Mouse (Mus musculus) hindbrain, embryonic 11.5 days (tissue): ENCODE data around the gene Dnah11. TPM values are rescaled to one million over a fixed set of nuclear protein-coding genes. Genes with fewer than 3 reads are reported as not detected.
A peak's percentile ranks its signal among the peaks of the same experiment; 100 is the strongest.

Experiments
- ATAC-seq: fragments of 200-750 bp; cut with Nextera tagmentation; 2 replicates; pipeline ENCODE4 v1.8.0; 2017; ENCODE audit warnings: mild to moderate bottlenecking, moderate TSS enrichment, moderate library complexity; ENCODE audit not compliant: low FRiP score
- DNase-seq: peaks from one replicate; pipeline ENCODE4 v3.0.0-alpha.2; 2015; ENCODE audit warnings: low spot score
- H3K27ac ChIP-seq: fragments of 300-500 bp; sonication (generic); 2 replicates; pipeline ENCODE4 v1.5.1; 2014; ENCODE audit warnings: mild to moderate bottlenecking, low read depth, low read length
- H3K27me3 ChIP-seq: fragments of 300-500 bp; sonication (generic); 2 replicates; pipeline ENCODE4 v1.6.1; 2014; ENCODE audit warnings: mild to moderate bottlenecking, low read length, moderate library complexity, mixed read lengths; ENCODE audit not compliant: control insufficient read depth, insufficient read depth
- H3K36me3 ChIP-seq: fragments of 300-500 bp; sonication (generic); 2 replicates; pipeline ENCODE4 v1.6.1; 2014; ENCODE audit warnings: mild to moderate bottlenecking, low read length, moderate library complexity, mixed read lengths; ENCODE audit not compliant: control insufficient read depth, insufficient read depth
- H3K4me1 ChIP-seq: fragments of 300-500 bp; sonication (generic); replicated peaks from 2 replicates; pipeline ENCODE4 v1.6.1; 2014; ENCODE audit warnings: low read length, mixed read lengths; ENCODE audit not compliant: control insufficient read depth, insufficient read depth
- H3K4me2 ChIP-seq: fragments of 300-500 bp; sonication (generic); replicated peaks from 2 replicates; pipeline ENCODE4 v1.6.1; 2014; ENCODE audit warnings: mild to moderate bottlenecking, low read depth, low read length
- H3K4me3 ChIP-seq: fragments of 300-500 bp; sonication (generic); 2 replicates; pipeline ENCODE4 v1.5.1; 2014; ENCODE audit warnings: low read depth, low read length
- H3K9ac ChIP-seq: fragments of 300-500 bp; sonication (generic); 2 replicates; pipeline ENCODE4 v1.6.1; 2014; ENCODE audit warnings: low read depth, low read length
- H3K9me3 ChIP-seq: fragments of 300-500 bp; sonication (generic); 2 replicates; pipeline ENCODE4 v1.6.1; 2016; ENCODE audit warnings: low read length; ENCODE audit not compliant: control insufficient read depth
- WGBS: fragments of 180-500 bp; shearing (Covaris S2); extraction: QIAGEN DNeasy Blood & Tissue Kit; methylation state at CpG from one replicate; pipeline ENCODE4 v1.1.7; 2014; 5-methylcytosine and 5-hydroxymethylcytosine counted together
- polyA plus RNA-seq: library from polyadenylated mRNA; unstranded; fragments of >200 nt; fragmentation: Nextera tagmentation; extraction: Ambion mirVana; gene quantifications from 2 replicates; pipeline ENCODE4 v1.2.1, GENCODE M21; 2014

Gene Dnah11
- polyA plus RNA-seq: 0.43 and 0.46 TPM in 2 replicates

DNA sequence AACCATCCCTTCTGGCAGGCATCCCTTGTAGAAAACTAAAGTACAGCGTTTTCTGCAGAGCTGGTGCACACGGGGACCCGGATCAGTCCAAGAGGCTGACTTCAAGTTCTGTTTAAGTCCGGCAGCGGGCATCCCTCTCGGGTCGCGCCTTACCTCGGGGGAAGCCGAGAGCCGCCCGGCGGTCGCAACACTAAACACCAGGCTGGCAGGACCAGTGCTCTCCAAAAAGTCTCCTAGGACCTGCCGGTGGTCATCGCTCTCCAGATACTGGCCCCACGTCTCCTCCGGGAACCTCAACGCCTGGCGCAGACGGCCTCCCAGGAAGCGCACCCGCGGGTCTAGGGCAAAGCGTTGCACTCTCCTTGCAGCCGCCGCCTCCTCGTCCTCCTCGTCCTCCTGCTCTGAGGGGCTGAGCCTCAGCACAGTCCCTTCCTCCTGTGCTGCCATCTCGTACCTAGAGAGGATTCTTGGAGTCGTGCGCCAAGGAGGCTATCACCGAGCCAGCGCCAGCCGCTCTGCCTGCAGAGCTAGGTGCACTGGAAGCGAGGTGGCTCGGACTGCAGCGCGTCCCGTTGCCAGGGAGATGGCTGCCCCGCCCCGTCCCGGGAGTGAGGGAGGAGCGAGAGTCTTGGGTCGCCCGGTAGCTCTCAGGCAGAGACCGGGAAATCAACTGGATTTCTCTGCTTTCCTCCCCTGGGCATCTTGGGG lies at the start of gene Dnah11:
Gene Dnah11, minus strand, starts transcription at position 658 of the 708 bp plus-strand sequence.
- H3K9me3 ChIP-seq: no peaks in the 10 kb centered on the region
- H3K36me3 ChIP-seq: no peaks in the 10 kb centered on the region
- H3K27ac ChIP-seq: no peak within 1 kb of the TSS
- ATAC-seq (peak; percentile 99), DNase-seq (peak; percentile 85)
- under 1% methylated on average over 47 of the region's 47 CpGs for WGBS
- H3K4me2 ChIP-seq: peak within 1 kb of the TSS; percentile 96
- H3K4me3 ChIP-seq: peak within 1 kb of the TSS; percentile 44
- peaks cover 32% of the 10 kb centered on the region for H3K27me3 ChIP-seq
- no peaks in the 10 kb centered on the region for H3K4me1 ChIP-seq
- peak within 1 kb of the TSS; percentile 31; the same call in 1 of the 2 replicates for H3K9ac ChIP-seq

DNA sequence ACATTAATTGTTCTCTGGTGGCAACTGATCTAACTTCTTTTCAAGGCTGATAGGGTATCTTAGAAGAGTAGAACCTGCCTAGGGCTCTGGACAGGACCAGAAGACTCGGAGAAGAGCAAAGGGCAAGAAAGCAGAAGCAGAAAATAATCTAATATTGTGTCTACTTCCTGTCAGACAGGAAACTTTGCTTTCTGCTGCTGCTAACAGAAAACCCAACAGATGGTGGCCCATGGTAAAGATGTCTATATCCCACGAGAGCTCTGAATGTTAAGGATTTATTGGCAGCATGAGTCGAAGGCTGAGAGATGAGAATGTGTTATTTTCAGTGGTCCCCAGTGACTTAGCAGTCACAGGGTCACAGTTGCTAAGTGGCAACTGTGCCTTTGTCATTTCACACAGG lies 22.3 kb upstream of the Dnah11 start:
- no peak overlapping the region for H3K4me2 ChIP-seq
- no peak overlapping the region for H3K9ac ChIP-seq
- no peaks in the 10 kb centered on the region for H3K4me1 ChIP-seq
- no peak for ATAC-seq
- DNase-seq: no peak
- H3K9me3 ChIP-seq: no peaks in the 10 kb centered on the region
- no peak overlapping the region for H3K4me3 ChIP-seq
- 65% methylated on average over 3 of the region's 3 CpGs for WGBS
- no peaks in the 10 kb centered on the region for H3K36me3 ChIP-seq
- no peak overlapping the region for H3K27ac ChIP-seq
- H3K27me3 ChIP-seq: no peaks in the 10 kb centered on the region

GRCm38 (mm10) chr12:118220062-118220461 lies 21.2 kb upstream of the Dnah11 start:
- no peaks in the 10 kb centered on the region for H3K36me3 ChIP-seq
- ATAC-seq: no peak
- no peaks in the 10 kb centered on the region for H3K4me1 ChIP-seq

GRCm38 (mm10) chr12:118212163-118212562 lies 13.3 kb upstream of the Dnah11 start:
- Histone ChIP-seq H3K9me3 (no peaks in the 10 kb centered on the region), H3K4me3 (no peak overlapping the region), H3K4me1 (no peaks in the 10 kb centered on the region), H3K27ac (no peak overlapping the region), H3K4me2 (no peak overlapping the region), H3K36me3 (no peaks in the 10 kb centered on the region), H3K9ac (no peak overlapping the region), H3K27me3 (no peaks in the 10 kb centered on the region)
- ATAC-seq: no peak
- no peak for DNase-seq
- WGBS: 86% methylated on average over 2 of the region's 2 CpGs

More at GRCm38 (mm10) chr12:118220062-118220461, 21.2 kb upstream of the Dnah11 start:
- no peak overlapping the region for H3K4me3 ChIP-seq
- no peak for DNase-seq
- no peak overlapping the region for H3K27ac ChIP-seq
- H3K9me3 ChIP-seq: no peaks in the 10 kb centered on the region
- no peaks in the 10 kb centered on the region for H3K27me3 ChIP-seq
- H3K9ac ChIP-seq: no peak overlapping the region
- H3K4me2 ChIP-seq: no peak overlapping the region

DNA sequence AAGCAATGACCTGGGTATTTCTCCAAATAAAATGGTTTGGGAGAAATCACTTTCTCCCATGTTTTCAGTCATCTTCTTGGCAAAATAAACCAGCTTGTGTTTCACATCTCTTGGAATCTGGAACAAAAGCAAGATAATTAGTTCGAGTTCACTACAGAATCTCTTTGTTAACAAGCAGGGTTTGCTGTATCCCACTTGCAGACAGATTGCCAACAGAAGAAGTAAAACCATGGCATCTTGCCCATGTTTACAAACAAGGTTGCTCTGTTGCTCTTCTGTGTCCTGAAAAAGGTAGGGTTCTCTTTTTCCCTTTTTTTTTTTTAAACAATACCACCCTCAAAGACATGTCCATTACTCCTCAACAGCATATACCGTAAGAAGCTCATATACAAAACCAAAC lies 2.3 kb downstream of the Dnah11 start:
- no peaks in the 10 kb centered on the region for H3K36me3 ChIP-seq
- H3K27me3 ChIP-seq: peaks cover 34% of the 10 kb centered on the region
- WGBS: 72% methylated on average over 2 of the region's 2 CpGs
- H3K27ac ChIP-seq: no peak overlapping the region
- no peak overlapping the region for H3K4me3 ChIP-seq
- ATAC-seq (no peak), DNase-seq (no peak)
- H3K4me2 ChIP-seq: no peak overlapping the region
- no peaks in the 10 kb centered on the region for H3K9me3 ChIP-seq
- H3K4me1 ChIP-seq: no peaks in the 10 kb centered on the region
- no peak overlapping the region for H3K9ac ChIP-seq

- peaks cover 2% of the 10 kb centered on the region; the same call in 1 of the 2 replicates for H3K27me3 ChIP-seq
- WGBS: 61% methylated on average over 3 of the region's 3 CpGs
Observed at GRCm38 (mm10) chr12:118189535-118189934, 9.3 kb downstream of the Dnah11 start.

DNA sequence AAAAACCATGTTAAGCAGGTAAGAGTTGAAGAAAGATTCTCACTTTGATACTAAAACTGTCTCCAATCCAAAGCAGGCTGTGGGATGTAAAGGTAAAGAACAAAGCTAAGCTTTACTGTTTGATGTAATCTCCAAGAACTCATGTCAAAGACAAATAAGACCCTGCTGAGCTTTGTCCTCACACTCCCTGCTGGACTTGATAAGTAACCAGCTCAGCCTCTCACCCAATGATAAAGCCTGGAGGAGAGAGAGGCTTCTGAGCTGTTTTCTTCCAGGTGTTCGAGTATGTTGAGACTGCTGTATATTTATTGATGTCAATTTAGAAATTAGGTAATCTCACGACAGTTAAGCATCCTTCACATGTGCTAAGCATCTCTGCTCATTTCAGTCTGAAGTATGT lies 11.2 kb downstream of the Dnah11 start:
- H3K27me3 ChIP-seq: no peaks in the 10 kb centered on the region; the same call in 1 of the 2 replicates
- no peaks in the 10 kb centered on the region for H3K4me1 ChIP-seq
- no peak overlapping the region for H3K4me2 ChIP-seq
- H3K9me3 ChIP-seq: no peaks in the 10 kb centered on the region
- H3K36me3 ChIP-seq: no peaks in the 10 kb centered on the region
- DNase-seq (no peak), ATAC-seq (no peak)
- no peak overlapping the region for H3K27ac ChIP-seq
- no peak overlapping the region for H3K4me3 ChIP-seq
- H3K9ac ChIP-seq: no peak overlapping the region
- 44% methylated on average over 2 of the region's 2 CpGs for WGBS

More at GRCm38 (mm10) chr12:118189535-118189934, 9.3 kb downstream of the Dnah11 start:
- Histone ChIP-seq H3K4me3 (no peak overlapping the region), H3K4me2 (no peak overlapping the region), H3K9ac (no peak overlapping the region), H3K27ac (no peak overlapping the region), H3K4me1 (no peaks in the 10 kb centered on the region), H3K9me3 (no peaks in the 10 kb centered on the region), H3K36me3 (no peaks in the 10 kb centered on the region)
- ATAC-seq (no peak), DNase-seq (no peak)

DNA sequence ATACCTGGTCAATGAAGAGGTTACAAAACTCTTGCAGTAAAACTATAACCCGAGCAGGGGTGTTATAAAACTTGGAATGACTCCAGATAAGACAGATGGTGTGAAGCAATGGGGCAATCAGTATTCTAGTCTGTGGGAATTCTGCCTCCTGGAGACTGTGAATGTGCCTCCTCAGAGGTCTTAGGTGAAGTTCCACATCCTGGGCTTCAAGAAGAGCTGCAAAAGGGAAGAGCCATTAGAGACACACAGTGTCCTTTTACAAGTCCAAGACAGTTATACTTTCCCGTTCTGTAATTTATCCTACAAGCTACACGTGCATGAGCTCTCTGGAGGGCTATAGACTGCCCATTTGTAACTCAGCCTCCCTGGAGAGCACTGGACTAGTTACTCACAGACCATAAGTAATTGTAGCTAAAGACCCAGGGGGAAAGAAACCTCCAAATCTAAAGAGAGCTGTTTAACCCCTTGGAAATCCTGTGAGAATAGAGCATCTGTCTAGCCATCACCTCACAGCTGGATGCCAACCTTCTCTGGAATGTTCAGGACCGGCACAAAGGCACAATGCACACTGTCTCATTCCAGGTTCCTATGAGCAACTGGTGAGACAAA lies 11.9 kb downstream of the Dnah11 start:
- Histone ChIP-seq H3K9me3 (no peaks in the 10 kb centered on the region), H3K9ac (no peak overlapping the region), H3K27me3 (no peaks in the 10 kb centered on the region; the same call in 1 of the 2 replicates), H3K4me2 (no peak overlapping the region), H3K36me3 (no peaks in the 10 kb centered on the region), H3K4me3 (no peak overlapping the region), H3K4me1 (no peaks in the 10 kb centered on the region), H3K27ac (no peak overlapping the region)
- ATAC-seq: peak; percentile 60
- peak; percentile 41 for DNase-seq
- 12% methylated on average over 4 of the region's 4 CpGs for WGBS
